Mouse (Mus musculus): Measurements from ENCODE around the gene Rmi1. TPM values are rescaled to one million over a fixed set of nuclear protein-coding genes. Genes with fewer than 3 reads are reported as not detected.
"Not testable (repeated sequence)": the region's sequence is repeated elsewhere in the genome, so short reads cannot be mapped to it uniquely, and the experiment has no call there.

The Rmi1 gene
- 10 to 100 TPM; 13.7 to 15.2 TPM for total RNA-seq (2021)

DNA sequence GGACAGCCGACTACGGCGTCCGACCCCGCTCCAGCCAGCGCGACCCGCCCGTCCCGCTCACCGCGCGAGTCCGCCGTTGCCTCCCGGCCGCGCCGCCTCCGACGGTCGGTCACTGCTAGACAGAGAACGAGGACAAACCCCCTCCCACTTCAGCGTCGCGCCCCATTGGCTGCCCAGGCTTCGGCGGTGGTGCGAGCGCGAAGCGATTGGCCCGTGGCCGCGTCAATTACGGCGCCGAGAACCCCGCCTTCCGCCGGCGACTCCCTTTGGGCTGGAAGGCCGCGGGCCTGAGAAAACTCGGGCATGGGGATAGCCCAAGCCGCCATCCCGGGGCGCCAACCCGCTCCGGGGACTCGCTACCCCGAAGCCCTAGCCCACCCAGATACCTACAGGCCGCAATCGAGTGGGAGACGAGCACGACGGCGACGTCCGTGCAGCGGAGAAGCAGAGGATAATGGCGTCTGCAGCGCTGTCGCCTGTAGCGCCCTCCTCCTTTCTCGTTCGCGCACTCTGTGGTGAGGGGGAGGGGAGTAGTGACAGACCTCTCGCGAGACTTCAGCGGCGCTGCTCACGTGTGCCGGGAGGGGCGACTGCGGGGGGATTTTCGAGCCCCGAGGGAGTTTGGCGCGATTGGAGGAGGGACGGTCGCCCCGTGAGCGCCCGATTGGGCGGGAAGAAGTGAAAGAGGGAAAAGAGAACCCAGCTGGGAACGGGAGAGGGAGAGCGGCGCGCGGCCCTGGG is at the start of gene Rmi1:
TSS of gene Rmi1 (plus strand) at position 246 of the 741 bp plus-strand sequence.
- DNase-seq (ENCODE audit: low spot score in 2 of 2), result peak; percentile 97 to 98
- intact Hi-C loops (cut with DNase I), result loop anchor here (5.0 kb wide), 1 partner anchor 95 kb away; no protein-coding TSS in a partner anchor

DNA sequence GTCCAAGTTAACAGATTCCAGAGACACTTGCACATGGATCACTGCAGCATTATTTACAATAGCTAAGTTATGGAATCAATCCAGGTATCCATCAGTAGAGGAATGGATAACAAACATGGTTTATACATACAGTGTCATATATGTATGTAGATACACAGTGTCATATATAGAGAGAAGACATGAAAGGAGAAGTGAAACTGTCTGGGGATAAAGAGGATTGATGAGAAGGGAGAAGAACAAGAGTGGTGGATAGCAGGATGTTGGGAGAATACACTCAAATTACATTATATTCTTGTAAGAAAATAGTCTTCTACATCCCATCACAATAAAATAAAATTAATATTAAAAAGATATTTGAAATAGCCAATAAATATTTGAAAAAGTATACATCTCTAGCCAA is 49.1 kb upstream of the Rmi1 start:
- intact Hi-C loops (cut with DNase I), result no loop called here
- no peak for DNase-seq (ENCODE audit: low spot score in 2 of 2)

DNA sequence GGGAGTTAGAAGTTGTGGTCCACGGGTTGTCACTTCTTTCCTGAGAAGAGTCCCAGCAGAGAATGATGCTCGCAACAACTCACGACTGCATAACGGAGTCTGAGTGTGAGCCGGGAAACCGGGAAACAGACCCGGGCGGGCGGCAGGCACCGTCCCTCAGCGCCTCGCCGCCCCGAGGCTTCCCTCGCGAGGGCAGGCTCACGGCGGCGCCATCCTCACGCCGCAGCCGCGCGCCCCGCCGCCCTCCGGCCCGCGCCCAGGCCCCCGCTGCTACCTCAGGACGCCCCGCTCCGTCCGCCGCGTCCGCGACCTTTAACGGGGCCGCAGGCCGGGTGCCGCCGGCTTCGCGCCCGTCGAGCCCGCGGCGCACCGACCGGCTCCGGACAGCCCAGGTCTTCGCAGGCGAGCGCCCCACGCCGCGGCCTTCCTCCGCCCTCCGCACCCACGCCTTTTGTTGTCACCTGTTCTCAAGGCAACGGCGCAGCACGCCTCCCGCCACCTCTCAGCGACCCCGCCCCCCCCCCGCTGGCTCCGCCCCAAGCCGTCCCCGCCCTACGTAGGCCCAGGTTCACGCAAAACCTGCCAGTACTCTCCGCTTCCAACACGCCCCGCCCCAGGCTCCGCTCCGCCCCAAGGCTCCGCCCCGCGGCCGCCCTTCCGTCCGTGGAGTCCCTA is 43.3 kb upstream of the Rmi1 start, which contains the start of gene Kif27:
TSS of gene Kif27 (minus strand) at position 494 of the 675 bp plus-strand sequence.
- intact Hi-C loops (cut with DNase I), result no loop called here

DNA sequence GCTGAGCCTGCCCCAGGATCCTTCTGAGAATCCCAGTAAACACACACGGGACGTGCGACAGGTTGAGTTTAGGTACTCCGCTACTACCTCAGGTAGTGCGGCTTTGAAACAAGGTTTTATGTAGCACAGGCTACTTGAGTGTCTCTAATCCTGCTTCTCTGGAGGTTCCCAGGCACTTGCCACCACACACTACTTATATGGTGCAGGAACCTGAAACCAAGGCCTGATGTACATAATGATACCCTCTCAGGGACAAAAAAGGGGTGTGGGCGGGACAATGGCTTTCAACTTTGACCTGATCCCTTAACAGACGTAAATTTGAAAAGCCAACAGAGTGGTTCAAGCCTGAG is 42.8 kb upstream of the Rmi1 start:
- intact Hi-C loops (cut with DNase I), result no loop called here

More for the DNA sequence above, 43.3 kb upstream of the Rmi1 start, which contains the start of gene Kif27:
- peak; percentile 49 to 50 for DNase-seq (ENCODE audit: low spot score in 2 of 2)

DNA sequence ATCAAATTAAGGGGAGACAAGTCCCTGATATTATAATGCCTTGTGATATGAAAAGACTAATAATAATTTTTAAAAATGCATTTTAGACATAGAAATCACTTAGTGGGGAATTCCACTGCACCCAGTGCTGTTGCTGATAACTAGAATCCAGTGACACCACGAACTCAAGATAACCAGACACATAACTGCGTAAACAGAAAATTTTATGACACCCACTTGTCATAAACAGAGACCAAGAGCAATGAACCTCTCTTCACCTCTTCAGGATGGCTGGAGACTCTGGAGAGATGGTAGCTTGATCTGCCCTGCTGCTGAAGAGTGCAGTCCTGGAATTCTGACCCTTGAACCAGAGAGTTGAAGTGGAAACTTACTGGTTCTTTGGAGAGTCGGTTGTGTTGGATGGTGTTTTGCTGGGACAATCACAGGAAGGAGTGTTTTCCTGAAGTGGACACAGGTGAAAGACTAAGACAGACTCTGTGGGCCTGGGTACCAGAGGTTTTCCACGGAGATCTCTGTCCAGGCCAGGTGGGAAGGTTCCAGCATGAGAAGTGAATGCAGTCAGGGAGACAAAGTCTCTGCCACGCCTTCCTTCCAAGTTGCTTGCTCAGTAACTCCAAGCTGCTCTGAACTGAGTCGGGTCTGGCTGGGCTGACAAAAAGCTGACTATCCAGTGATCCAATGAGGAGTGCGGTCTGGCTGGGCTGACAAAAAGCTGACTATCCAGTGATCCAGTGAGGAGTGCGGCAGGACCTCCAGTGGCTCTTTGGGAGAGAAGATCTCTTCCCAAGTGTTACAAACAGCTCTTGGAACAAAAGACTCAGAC is 37.5 kb upstream of the Rmi1 start:
- intact Hi-C loops (cut with DNase I), result no loop called here
- DNase-seq (ENCODE audit: low spot score in 2 of 2), result no peak

More for the DNA sequence above, 42.8 kb upstream of the Rmi1 start:
- DNase-seq (ENCODE audit: low spot score in 2 of 2), result no peak

DNA sequence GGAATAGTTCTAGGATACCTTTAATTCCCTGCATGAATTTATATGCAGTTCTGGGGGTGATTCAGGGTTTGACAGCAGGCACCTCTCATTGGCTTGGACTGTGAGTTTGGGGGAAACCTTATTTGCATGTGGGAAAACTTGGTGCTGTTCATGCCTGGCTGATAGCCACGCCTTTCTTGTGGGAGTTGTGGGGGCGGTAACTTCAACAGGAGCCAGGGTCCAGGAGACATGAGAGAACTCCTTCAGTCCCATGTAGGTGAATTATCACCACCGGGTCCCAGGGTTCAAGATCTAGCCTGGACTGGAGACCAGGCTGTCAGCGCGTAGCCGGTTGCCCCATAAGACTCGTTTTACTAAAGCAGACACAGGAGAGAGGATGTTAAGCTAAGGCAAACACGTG is 36.9 kb upstream of the Rmi1 start:
- intact Hi-C loops (cut with DNase I); DNase-seq (ENCODE audit: low spot score in 2 of 2): not testable (repeated sequence)

DNA sequence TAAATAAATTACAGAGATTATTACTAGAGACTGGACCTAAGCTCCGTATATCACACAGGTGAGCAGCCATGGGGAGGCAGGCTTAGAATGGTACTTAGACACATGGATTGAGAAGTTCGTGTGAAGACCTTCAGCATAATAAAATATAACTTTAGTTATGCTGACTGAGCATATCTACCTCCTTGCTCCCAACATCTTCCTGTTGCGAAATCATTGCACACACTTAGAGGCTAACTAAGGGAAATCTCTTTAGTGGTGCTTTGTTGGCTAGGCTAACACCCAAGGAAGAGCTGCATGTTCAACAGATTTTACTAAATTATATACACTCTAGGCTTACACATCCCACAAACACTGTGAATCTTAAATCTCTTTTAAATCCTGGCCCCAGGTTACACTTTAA is 35.7 kb upstream of the Rmi1 start:
- DNase-seq (ENCODE audit: low spot score in 2 of 2), result no peak
- intact Hi-C loops (cut with DNase I), result no loop called here

DNA sequence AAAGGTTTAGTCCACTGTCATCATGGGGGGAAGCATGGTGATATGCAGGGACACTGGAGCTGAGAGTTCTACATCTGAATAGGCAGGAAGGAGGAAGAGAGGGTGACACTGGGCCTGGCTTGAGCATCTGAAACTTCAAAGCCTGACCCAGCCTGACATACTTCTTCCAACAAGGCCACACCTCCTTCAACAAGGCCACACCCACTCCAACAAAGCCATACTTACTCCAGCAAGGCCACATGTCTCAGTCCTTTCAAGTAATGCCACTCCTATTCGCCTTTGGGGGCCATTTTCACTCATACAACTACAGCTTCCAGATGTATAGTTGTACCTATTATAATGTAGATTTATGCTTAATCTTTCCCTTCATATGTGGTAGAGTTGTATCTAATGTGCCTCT is 34.4 kb upstream of the Rmi1 start:
- DNase-seq (ENCODE audit: low spot score in 2 of 2), result no peak
- intact Hi-C loops (cut with DNase I), result no loop called here

DNA sequence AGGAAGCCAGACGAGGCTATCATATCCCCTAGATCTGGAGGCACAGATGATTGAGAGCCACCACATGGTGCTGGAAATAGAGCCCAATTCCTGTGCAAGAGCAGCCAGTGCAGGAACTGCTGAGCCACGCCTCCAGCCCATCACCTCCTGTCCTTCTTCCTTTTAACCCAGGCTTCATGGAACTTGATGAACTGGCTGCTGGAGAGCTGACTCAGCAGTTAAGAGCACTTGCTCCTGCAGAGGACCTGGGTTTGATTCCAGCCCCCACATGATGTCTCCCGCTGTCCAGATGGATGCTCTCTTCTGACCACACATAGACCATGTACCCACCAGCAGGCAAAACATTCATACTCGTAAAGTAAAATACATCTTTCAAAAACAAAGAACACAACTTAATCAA is 33.2 kb upstream of the Rmi1 start:
- DNase-seq (ENCODE audit: low spot score in 2 of 2), result no peak
- intact Hi-C loops (cut with DNase I), result no loop called here

DNA sequence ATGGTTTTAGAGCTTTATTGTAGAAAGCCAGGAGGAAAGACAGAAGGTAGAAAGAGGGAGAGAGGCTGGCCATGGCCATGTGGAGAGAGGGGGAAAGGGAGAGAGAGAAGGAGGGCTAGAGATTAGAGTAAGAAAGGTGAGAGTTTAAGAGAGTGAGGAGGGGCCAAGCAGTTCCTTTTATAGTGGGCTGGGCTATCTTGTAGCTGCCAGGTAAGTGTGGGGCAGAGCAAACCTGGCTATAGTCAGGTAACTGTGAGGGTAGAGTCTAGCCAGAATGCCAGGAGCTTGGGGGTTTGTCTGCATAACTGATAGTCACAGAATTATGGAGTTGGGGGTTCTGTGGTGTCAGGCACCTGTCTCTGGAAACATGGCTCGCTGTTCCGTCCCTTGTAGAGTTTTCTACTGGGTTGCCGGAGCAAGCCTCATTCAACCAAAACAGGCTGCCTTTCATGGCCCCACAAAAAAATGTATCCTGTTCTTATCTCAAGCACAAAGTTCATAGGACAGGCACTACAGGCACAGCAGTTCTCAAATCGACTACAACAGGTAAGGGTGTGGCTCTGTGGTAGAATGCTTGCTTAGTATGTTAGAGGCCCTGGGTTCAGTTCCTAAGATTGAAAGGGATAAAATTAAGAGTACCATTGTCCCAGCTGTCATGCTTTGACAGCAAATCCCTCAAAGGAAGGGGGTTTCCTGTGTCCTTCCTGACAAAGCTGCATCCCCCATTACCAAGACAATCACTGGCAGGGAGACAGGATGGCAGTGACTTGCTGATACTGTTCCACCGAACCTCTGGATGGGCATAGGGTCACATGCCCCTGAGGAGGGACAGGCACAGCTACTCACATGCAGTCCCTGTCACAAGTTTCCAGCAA is 29.5 kb upstream of the Rmi1 start:
- intact Hi-C loops (cut with DNase I), result no loop called here
- no peak for DNase-seq (ENCODE audit: low spot score in 2 of 2)

DNA sequence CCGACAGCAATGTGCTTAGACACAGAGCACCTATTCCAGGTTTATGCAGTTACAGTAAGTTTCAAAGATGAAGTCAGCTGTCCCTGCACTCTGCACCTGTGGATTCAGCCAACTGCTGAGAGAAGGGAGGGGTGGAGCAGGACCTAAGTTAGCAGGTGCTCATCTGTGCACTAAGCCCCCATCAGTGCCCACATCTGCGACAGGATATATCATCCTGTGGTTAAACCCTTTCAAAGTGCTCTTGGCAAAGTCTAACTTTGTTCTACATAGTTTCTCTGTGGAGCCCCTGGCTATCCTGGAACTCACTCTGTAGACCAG is 28.9 kb upstream of the Rmi1 start:
- no peak for DNase-seq (ENCODE audit: low spot score in 2 of 2)
- intact Hi-C loops (cut with DNase I), result no loop called here

DNA sequence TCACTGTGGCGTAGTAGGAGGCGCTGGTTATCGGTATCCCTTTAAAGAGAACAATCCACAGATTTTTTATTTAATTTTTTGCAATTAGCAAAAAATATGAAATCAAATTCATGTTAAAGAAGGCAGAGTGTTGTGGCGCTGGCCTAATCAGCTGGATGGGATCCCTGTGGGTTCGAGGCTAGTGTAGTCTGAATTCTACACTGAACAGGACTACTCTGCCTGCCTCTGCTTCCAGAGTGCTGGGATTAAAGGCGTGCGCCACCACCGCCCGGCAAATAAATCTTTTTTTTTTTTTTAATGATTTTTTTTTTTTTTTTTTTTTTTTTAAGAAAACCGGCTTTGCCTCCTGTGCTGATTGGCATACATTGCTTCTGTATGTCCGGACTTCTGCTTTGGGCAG is 17.7 kb upstream of the Rmi1 start:
- intact Hi-C loops (cut with DNase I), result loop anchor here (10.0 kb wide), 1 partner anchor 200 kb away; no protein-coding TSS in a partner anchor

DNA sequence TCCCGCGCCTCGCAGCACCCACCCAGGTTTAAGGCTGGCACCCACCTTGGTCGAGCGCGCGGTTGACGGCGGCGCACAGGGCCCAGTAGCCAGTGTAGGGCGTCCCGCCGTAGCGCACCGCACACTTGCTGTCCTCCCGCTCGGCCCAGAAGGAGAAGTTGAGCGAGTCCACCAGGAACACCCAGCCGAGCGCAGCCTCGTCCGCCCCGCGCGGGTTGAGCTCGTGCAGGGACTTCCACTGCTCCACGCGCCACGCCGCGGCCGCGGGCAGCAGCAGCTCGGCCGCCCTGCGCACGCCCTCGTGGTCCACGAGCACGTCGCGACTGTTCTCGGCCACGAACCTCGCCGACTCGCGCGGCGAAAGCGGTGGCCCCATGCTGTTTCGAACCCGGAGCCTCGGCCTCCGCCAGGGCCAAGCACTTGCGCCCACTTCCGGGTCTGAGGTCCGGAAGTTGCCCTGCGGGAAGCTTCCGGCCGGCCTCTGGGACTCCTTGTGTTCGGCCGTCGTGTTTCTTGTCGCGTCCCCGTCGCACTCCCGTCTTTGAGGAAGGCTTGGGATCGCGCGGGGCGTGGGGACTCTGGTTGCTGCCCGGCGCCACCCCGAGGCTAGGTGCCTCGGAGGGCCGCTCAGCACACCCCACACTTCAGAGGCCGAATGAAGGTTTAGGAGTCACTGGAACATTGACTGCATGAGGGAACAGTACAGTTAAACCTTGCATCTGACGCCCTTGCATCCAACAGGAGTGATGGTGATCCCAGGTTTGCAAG is 17.1 kb upstream of the Rmi1 start, which contains the start of gene 2210016F16Rik:
TSS of gene 2210016F16Rik (minus strand) at position 447 of the 768 bp plus-strand sequence.
- DNase-seq (ENCODE audit: low spot score in 2 of 2), result peak; percentile 37 to 54
- intact Hi-C loops (cut with DNase I), result loop anchor here (1.0 to 10.0 kb wide), 3 partner anchors 97 to 200 kb away; no protein-coding TSS in a partner anchor

More for the DNA sequence above, 17.7 kb upstream of the Rmi1 start:
- no peak for DNase-seq (ENCODE audit: low spot score in 2 of 2)

DNA sequence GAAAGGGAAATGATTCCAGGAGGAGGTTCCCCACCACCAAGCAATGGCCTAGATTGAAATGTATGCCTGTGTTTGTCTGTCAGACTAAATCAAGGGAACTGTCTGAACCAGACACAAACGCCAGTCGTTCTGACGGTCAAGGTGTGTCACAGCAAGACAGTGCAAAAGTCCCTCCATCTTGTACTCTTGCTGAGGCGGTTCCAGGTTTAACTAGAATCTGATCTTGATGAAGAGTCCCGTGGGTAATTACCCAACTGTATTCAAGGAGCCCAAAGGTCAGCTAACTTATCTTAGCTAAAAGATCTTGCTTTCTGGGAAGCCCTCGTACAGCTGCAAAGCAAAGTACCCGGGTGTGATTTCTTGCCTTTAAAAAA is 16.5 kb upstream of the Rmi1 start:
- DNase-seq (ENCODE audit: low spot score in 2 of 2), result no peak
- intact Hi-C loops (cut with DNase I), result loop anchor here (1.0 to 10.0 kb wide), 3 partner anchors 97 to 201 kb away; no protein-coding TSS in a partner anchor

DNA sequence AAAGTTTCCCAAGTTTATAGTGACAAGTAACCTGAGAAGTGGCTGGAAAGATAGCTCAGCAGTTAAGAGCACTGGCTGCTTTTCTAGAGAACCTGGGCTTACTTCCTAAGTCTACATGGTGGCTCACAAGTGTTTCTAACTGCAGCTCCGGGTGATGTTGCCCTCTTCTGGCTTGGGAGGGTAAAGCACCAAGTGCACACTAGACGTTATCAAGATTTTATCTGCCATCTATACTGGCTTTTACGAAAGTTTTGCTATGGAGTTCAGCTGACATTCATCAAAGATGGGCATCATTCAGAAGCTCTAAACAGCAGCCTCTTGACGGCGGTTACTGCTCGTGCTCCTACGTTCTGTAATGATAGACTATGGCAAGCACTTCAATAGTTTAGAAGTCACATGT is 14.1 kb upstream of the Rmi1 start:
- intact Hi-C loops (cut with DNase I), result loop anchor here (2.0 to 10.0 kb wide), 3 partner anchors 154 to 229 kb away; no protein-coding TSS in a partner anchor
- DNase-seq (ENCODE audit: low spot score in 2 of 2), result peak; percentile 76 to 83

DNA sequence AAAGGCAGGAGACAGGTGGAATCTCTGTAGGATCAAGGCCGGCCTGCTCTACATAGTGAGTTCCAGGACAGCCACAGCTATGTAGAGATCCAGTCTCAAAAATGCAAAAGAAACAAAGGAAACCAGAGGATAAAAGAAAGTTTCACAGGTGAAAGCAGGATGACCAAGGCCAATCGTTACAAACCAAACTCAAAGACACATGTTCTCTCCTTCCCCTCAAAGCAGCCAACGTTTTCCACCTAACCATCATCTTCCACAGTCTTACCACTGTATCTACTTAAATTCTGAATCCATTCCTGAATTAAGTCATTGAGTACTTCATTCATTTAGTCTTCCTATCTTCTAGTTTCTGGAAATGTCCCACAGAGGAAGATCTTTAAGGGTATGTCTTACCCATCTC is 13.7 kb upstream of the Rmi1 start:
- no peak for DNase-seq (ENCODE audit: low spot score in 2 of 2)

DNA sequence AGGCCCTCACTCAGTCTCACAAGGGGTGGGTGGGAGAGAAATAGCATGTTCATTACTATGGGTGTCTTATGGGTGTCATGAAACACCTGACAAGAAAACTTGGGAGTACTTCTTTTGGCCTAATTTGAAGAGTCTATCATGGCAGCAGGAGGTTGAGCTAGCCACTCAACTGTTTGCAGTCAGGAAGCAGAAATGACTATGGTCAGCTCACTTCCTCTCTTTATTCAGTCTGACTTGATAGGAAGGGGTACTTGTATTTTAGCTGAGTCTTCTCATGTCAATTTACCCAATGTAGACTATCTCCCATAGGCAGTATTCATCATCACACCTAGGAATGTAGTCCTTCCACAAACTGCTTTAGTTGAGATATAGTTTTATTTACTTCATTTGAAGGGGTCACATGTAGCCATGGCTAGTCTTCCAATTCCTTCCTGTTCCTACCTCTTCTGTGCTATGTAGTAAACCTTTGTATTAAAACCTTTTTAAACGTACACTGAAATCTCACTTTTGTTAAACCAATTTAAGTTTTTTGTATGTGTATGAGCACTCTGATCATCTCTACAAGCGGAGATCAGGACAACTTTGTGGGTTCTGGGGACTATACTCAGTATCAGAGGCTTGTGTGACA is 12.6 kb upstream of the Rmi1 start:
- intact Hi-C loops (cut with DNase I), result loop anchor here (2.0 to 10.0 kb wide), 3 partner anchors 153 to 231 kb away; no protein-coding TSS in a partner anchor
- DNase-seq (ENCODE audit: low spot score in 2 of 2), result no peak

More for the DNA sequence above, 13.7 kb upstream of the Rmi1 start:
- intact Hi-C loops (cut with DNase I), result loop anchor here (2.0 to 10.0 kb wide), 3 partner anchors 154 to 230 kb away; no protein-coding TSS in a partner anchor

DNA sequence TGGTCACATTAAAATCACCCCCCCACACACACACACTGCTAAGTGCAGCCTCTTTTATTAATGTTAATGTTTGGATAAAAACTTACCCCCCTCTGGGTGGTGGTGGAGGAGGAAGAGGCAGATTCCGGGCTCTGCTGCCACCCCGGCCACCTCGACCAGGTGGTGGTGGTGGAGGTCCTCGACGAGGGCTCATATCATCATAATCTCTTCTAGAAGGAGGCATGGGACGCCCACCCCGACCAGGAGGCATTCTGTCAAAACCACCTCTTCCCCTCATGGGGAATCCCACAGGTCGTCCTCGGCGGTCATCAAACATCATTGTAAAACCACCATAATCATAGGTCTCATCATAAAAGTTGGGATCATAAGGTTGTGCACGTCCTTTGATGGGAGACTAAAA is 7.7 kb upstream of the Rmi1 start:
- DNase-seq (ENCODE audit: low spot score in 2 of 2); intact Hi-C loops (cut with DNase I): not testable (repeated sequence)

Data from left cerebral cortex, postnatal 25 days (tissue).